Mouse (Mus musculus) ES-E14 (cell line): ENCODE measurements around the gene Ctnna3.

Experiments used
- CHD2 ChIP-seq: IDR thresholded peaks from 2 replicates; pipeline ENCODE4 v1.6.1; 2014; ENCODE audit warnings: mild to moderate bottlenecking, low read depth, low read length, inconsistent platforms
- MAFK ChIP-seq: IDR thresholded peaks from 2 replicates; pipeline ENCODE4 v1.6.1; 2014; ENCODE audit warnings: mild to moderate bottlenecking, low read depth, low read length, inconsistent platforms; ENCODE audit not compliant: insufficient read depth
- ZC3H11A ChIP-seq: IDR thresholded peaks from 2 replicates; pipeline ENCODE4 v1.6.1; 2012; ENCODE audit warnings: low read depth, mild to moderate bottlenecking, inconsistent platforms, low read length, borderline replicate concordance

GRCm38 (mm10) chr10:64748651-64749050 lies 1318.8 kb downstream of the Ctnna3 start:
- no peak for TF ChIP-seq MAFK
- TF ChIP-seq ZC3H11A = no peak
- TF ChIP-seq CHD2 = no peak
